Mouse (Mus musculus): ENCODE results near the gene Cd24a. TPM values are rescaled to one million over a fixed set of nuclear protein-coding genes. Genes with fewer than 3 reads are reported as not detected.
A peak's percentile ranks its signal among the peaks of the same experiment; 100 is the strongest.

The Cd24a gene
- polyA plus RNA-seq, 1 experiment from 2014 or later, result 623 TPM

GRCm38 (mm10) chr10:43561311-43561710 is 16.8 kb upstream of the Cd24a start:
- WGBS, result 89% methylated on average over 2 of the region's 2 CpGs
- DNase-seq (ENCODE audit: low spot score), result no peak
- no peaks in the 10 kb centered on the region for H3K36me3 ChIP-seq
- H3K9me3 ChIP-seq (replicated peaks), result no peaks in the 10 kb centered on the region
- no peak overlapping the region for H3K4me3 ChIP-seq
- H3K27ac ChIP-seq, result no peak overlapping the region
- no peaks in the 10 kb centered on the region for H3K4me1 ChIP-seq
- H3K27me3 ChIP-seq (ENCODE audit: low read depth, poor library complexity, severe bottlenecking), result no peaks in the 10 kb centered on the region

DNA sequence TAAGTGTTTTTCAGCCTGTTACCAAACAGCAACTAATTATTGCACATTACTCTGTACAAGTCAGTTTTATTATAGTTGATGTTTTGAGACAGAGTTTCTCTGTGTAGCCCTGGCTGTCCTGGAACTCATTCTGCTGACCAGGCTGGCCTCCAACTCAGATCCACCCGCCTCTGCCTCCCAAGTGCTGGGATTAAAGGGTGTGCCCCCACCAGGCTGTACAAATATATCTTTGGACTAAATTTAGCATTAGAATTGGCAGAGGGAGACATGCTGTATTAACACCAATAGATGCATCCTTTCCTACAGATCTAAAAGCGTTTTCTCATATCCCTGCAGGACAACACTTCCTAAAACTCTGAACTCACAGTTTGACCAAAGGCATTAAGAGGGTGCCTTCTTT is 3.7 kb upstream of the Cd24a start:
- Histone ChIP-seq H3K4me1 (peaks cover 17% of the 10 kb centered on the region), H3K27me3 (ENCODE audit: low read depth, poor library complexity, severe bottlenecking) (no peaks in the 10 kb centered on the region), H3K36me3 (peaks cover 5% of the 10 kb centered on the region; the same call in 1 of the 2 replicates), H3K27ac (no peak overlapping the region), H3K9me3 (replicated peaks) (peaks cover 5% of the 10 kb centered on the region; the same call in 1 of the 2 replicates), H3K4me3 (no peak overlapping the region)
- 87% methylated on average over 2 of the region's 2 CpGs for WGBS
- DNase-seq (ENCODE audit: low spot score), result no peak

GRCm38 (mm10) chr10:43574956-43575355 is 3.1 kb upstream of the Cd24a start:
- Histone ChIP-seq H3K27ac (0 out of 2 replicates have a peak overlapping the region, but pooled peaks have one; percentile 44), H3K36me3 (peaks cover 5% of the 10 kb centered on the region; the same call in 1 of the 2 replicates), H3K4me3 (no peak overlapping the region), H3K27me3 (ENCODE audit: low read depth, poor library complexity, severe bottlenecking) (no peaks in the 10 kb centered on the region), H3K9me3 (replicated peaks) (peaks cover 5% of the 10 kb centered on the region; the same call in 1 of the 2 replicates), H3K4me1 (peaks cover 17% of the 10 kb centered on the region)
- 5% methylated on average over 3 of the region's 3 CpGs for WGBS
- peak; percentile 88 for DNase-seq (ENCODE audit: low spot score)

GRCm38 (mm10) chr10:43577299-43577996 is 636 bp upstream of the Cd24a start:
- peaks cover 21% of the 10 kb centered on the region for H3K4me1 ChIP-seq
- peaks cover 15% of the 10 kb centered on the region for H3K36me3 ChIP-seq
- DNase-seq (ENCODE audit: low spot score), result peak; percentile 74
- peak overlapping the region; percentile 100 for H3K27ac ChIP-seq
- 16% methylated on average over 19 of the region's 19 CpGs for WGBS
- no peaks in the 10 kb centered on the region for H3K9me3 ChIP-seq (replicated peaks)
- H3K27me3 ChIP-seq (ENCODE audit: low read depth, poor library complexity, severe bottlenecking), result no peaks in the 10 kb centered on the region
- peak overlapping the region; percentile 86 for H3K4me3 ChIP-seq

GRCm38 (mm10) chr10:43578366-43578753 is 276 bp downstream of the Cd24a start:
- peak overlapping the region; percentile 86 for H3K4me3 ChIP-seq
- peaks cover 24% of the 10 kb centered on the region for H3K36me3 ChIP-seq
- peak overlapping the region; percentile 100 for H3K27ac ChIP-seq
- under 1% methylated on average over 32 of the region's 32 CpGs for WGBS
- H3K27me3 ChIP-seq (ENCODE audit: low read depth, poor library complexity, severe bottlenecking), result no peaks in the 10 kb centered on the region
- H3K4me1 ChIP-seq, result peaks cover 21% of the 10 kb centered on the region
- H3K9me3 ChIP-seq (replicated peaks), result no peaks in the 10 kb centered on the region
- peak; percentile 88 for DNase-seq (ENCODE audit: low spot score)

DNA sequence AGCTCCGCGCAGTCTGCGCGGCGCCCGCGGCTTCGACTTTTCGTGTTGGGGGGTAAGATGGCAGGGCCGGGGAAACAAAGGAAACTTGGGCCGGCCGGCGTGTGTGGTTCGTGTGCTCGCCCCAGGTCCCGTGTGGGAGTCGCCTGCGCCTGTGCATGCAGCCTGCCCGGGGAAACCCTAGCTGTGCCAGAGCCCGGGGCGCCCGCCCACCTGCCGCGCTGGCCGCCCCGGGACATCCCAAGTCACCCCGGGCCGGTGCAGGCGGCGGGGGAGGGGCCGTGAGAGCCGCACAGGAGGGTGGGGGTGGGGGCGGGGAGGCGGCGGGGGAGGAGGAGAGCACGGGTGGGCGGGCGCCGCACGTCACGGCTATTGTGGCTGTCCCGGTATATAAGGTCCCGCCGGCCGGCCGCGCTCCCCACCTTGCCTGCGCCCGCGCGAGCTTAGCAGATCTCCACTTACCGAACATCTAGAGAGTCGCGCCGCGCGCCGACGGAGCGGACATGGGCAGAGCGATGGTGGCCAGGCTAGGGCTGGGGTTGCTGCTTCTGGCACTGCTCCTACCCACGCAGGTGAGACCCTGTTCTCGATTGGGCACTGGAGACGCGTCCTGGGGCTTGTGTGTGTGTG is 783 bp downstream of the Cd24a start:
- H3K36me3 ChIP-seq, result peaks cover 29% of the 10 kb centered on the region
- H3K9me3 ChIP-seq (replicated peaks), result no peaks in the 10 kb centered on the region
- peak; percentile 97 for DNase-seq (ENCODE audit: low spot score)
- no peaks in the 10 kb centered on the region for H3K27me3 ChIP-seq (ENCODE audit: low read depth, poor library complexity, severe bottlenecking)
- peaks cover 21% of the 10 kb centered on the region for H3K4me1 ChIP-seq
- under 1% methylated on average over 60 of the region's 65 CpGs for WGBS
- H3K4me3 ChIP-seq, result peak overlapping the region; percentile 86
- peak overlapping the region; percentile 100 for H3K27ac ChIP-seq

GRCm38 (mm10) chr10:43579381-43580261 is 1.5 kb downstream of the Cd24a start:
- H3K27me3 ChIP-seq (ENCODE audit: low read depth, poor library complexity, severe bottlenecking), result no peaks in the 10 kb centered on the region
- H3K27ac ChIP-seq, result peak overlapping the region; percentile 100
- no peaks in the 10 kb centered on the region for H3K9me3 ChIP-seq (replicated peaks)
- H3K4me1 ChIP-seq, result peaks cover 21% of the 10 kb centered on the region
- DNase-seq (ENCODE audit: low spot score), result peak; percentile 79
- WGBS, result under 1% methylated on average over 48 of the region's 49 CpGs
- peak overlapping the region; percentile 86 for H3K4me3 ChIP-seq
- peaks cover 36% of the 10 kb centered on the region for H3K36me3 ChIP-seq

DNA sequence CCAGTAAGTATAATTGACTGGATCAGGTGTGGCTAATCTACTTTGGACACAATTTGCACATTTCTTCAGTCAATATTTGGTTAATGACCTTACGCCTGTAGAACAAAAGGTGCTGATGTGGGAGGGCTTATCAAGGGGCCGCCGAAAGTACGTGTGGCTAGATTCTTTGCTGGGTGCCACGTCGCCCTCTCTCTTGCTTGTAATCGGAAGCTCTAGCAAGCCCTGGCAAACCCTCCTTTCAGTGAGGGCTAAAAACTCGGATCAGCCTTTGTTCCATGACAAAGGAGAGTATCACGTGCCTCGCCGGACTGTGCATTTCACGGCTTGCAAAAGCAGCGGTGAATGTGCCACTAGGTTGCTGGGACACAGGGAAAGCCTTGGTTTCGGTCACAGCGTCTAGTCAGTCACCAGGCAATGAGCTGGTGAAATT is 2.6 kb downstream of the Cd24a start:
- Histone ChIP-seq H3K4me3 (peak overlapping the region; percentile 86), H3K4me1 (peaks cover 18% of the 10 kb centered on the region), H3K27me3 (ENCODE audit: low read depth, poor library complexity, severe bottlenecking) (no peaks in the 10 kb centered on the region), H3K9me3 (replicated peaks) (no peaks in the 10 kb centered on the region), H3K27ac (peak overlapping the region; percentile 100), H3K36me3 (peaks cover 47% of the 10 kb centered on the region)
- DNase-seq (ENCODE audit: low spot score), result peak; percentile 80
- WGBS, result under 1% methylated on average over 15 of the region's 15 CpGs

DNA sequence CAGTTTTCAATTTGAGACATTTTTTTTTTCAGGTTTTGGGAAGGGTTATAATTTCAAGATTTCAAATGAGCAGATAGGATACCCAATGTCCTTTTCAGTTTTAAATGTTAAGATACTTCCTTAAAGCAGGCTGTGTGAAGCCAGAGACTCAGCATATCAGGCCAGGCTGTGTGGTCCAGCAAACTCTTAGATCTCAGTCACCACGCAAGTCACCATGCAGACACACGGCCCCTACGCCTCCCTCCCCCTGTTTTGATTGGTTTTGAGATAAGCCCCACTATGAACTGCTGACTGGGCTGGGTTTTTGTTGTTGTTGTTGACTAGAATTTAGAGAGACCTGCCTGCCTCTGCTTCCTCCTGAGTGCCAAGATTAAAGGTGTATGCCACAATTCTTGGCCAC is 3.2 kb downstream of the Cd24a start:
- Histone ChIP-seq H3K27me3 (ENCODE audit: low read depth, poor library complexity, severe bottlenecking) (no peaks in the 10 kb centered on the region), H3K4me3 (peak overlapping the region; percentile 86), H3K4me1 (peaks cover 18% of the 10 kb centered on the region), H3K27ac (peak overlapping the region; percentile 100), H3K36me3 (peaks cover 53% of the 10 kb centered on the region), H3K9me3 (replicated peaks) (no peaks in the 10 kb centered on the region)
- WGBS, result 70% methylated on average over 3 of the region's 3 CpGs
- no peak for DNase-seq (ENCODE audit: low spot score)

DNA sequence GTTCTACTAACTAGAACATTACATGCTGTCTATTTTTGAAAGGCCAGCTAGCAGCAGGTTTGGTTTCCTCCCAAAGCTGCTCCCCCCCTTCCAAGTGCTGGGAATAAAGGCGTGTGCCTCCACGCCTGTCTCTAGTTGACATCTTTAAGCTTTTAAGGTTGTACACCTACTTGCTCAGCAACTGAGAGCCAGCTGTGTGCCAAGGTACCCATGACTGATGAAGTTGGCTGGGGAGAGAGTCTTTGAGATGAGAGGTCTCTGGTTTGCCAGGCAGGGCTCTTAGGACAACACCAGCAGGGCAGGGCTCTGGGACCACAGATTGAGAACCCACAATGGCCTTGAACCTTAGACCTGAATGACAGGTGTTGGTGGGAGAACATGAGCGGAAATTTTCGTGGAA is 6.5 kb downstream of the Cd24a start:
- Histone ChIP-seq H3K27me3 (ENCODE audit: low read depth, poor library complexity, severe bottlenecking) (no peaks in the 10 kb centered on the region), H3K9me3 (replicated peaks) (no peaks in the 10 kb centered on the region), H3K4me3 (no peak overlapping the region), H3K27ac (no peak overlapping the region), H3K4me1 (peaks cover 15% of the 10 kb centered on the region), H3K36me3 (peaks cover 65% of the 10 kb centered on the region)
- DNase-seq (ENCODE audit: low spot score), result no peak
- 89% methylated on average over 4 of the region's 4 CpGs for WGBS

- WGBS, result 69% methylated on average over 8 of the region's 8 CpGs
- H3K4me3 ChIP-seq, result no peak overlapping the region
- no peak overlapping the region for H3K27ac ChIP-seq
- peaks cover 16% of the 10 kb centered on the region for H3K4me1 ChIP-seq
- no peak for DNase-seq (ENCODE audit: low spot score)
- H3K27me3 ChIP-seq (ENCODE audit: low read depth, poor library complexity, severe bottlenecking), result no peaks in the 10 kb centered on the region
- H3K9me3 ChIP-seq (replicated peaks), result no peaks in the 10 kb centered on the region
- H3K36me3 ChIP-seq, result peaks cover 39% of the 10 kb centered on the region
Observed at GRCm38 (mm10) chr10:43588470-43589177, 10.5 kb downstream of the Cd24a start.

GRCm38 (mm10) chr10:43591477-43591876 is 13.4 kb downstream of the Cd24a start:
- H3K4me1 ChIP-seq, result peaks cover 16% of the 10 kb centered on the region
- H3K27ac ChIP-seq, result no peak overlapping the region
- H3K36me3 ChIP-seq, result peaks cover 10% of the 10 kb centered on the region; the same call in 1 of the 2 replicates
- DNase-seq (ENCODE audit: low spot score), result no peak
- H3K9me3 ChIP-seq (replicated peaks), result no peaks in the 10 kb centered on the region
- no peaks in the 10 kb centered on the region for H3K27me3 ChIP-seq (ENCODE audit: low read depth, poor library complexity, severe bottlenecking)
- WGBS, result 88% methylated on average over 10 of the region's 10 CpGs
- no peak overlapping the region for H3K4me3 ChIP-seq

Measured in limb, embryonic 10.5 days (tissue).